Mouse (Mus musculus): ENCODE results near the gene Fbxl2. TPM values are rescaled to one million over a fixed set of nuclear protein-coding genes. Genes with fewer than 3 reads are reported as not detected.

Gene Fbxl2
- polyA plus RNA-seq (2012; rRNA removed; ENCODE audit: low replicate concordance), result 0.44 and 2.0 TPM in 2 replicates

DNA sequence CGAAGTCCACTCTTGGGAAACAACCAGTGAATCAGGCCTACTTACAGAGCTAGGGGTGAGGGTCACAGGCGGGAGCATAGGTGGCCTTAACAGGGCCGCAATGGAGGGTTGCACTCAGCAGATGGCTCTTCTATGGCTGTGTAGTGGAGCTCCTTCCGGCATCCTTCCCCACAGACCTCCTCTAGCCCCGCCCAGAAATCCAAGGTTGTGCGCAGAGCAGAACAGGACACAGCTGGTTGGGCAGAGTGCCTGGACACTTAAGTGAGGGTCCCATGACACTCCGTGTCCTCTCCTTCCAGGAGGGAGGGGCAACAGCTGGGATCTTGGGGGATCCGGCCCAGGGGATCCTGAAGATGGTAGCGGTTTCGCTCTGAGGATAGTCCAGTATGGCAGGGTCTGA is at the start of gene Fbxl2:
TSS of gene Fbxl2 (minus strand) at position 164 of the 400 bp plus-strand sequence.

DNA sequence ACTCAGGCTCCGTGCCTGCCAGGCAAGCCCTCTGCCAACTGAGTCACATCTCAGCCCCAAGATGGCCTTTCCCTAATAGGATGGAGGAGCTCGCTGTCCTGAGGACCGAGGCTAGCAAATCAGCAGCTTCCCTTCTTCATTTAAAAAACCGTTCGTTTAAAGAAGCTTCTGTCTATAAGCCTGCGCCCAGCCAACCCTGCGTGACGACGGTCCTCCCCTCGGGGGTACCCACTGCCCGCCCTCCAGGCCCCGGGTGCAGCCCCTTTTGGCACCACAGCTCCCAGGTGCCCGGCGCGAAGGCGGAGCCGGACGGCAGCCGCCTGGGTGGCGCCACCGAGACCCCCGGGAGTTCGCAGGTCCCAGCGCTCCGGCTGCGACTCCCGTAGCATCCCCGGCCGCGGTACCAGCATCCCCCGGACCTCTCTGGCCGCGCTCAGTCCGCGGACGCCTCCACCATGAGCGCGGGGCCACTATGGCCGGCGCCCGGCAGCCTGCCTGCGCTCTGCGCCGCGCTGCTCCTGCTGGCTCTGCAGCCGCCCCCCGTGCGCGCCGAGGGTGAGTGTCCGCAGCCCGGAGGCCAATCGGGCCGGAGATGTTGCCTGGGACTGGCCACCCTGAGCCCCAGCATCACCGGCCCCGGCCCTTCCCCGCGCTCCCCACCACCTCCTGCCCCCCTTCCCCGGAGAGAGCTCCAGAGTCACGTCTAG is 11.3 kb upstream of the Fbxl2 start, which contains the start of gene Susd5:
TSS of gene Susd5 (plus strand) at position 51 of the 707 bp plus-strand sequence.

DNA sequence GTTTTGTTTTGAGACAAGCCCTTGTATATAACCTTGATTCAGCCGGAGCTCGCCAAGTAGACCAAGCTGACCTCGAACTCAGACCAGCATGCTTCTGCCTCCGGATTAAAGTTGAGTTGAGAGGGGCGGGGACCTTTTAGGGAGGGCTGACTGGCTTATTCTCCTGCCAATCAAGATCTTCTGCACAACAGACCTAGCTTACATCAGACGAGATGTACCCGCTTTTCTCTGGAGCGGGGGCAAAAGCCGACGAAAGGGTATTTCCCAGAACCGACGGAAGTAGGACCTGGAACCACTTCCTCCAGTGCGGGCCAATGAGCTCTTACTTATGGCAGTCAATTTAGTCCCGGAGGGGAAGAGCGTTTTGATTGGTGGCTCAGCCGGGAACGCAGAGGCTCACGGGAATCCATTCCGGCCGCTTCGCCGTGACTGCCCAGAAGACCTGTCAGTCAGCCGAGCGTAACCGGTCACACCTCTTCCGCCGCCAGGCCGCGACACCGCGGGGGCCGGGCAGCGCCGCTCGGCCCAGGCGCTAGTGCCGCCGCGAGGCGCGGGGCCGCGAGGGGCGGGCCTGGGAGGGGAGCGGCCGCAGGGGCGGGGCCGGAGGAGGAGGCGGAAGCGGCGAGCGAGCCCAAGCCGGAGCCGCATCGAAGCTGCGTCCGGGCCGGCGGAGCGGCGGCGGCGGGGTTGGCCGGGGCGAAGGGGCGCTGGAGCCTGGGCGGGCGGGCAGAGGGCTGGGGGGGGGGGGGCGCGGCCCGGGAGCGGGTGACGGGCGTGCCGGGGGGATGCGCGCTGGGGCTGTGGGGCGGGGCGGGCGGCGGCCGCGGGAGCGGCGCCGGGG is 115.2 kb downstream of the Fbxl2 start, which contains the start of gene Ubp1:
TSS of gene Ubp1 (plus strand) at position 401 of the 841 bp plus-strand sequence.

Other genes with a start within 250 kb of the Fbxl2 start
- gene Ubp1, start 115.3 kb downstream of the Fbxl2 start, polyA plus RNA-seq (2012; rRNA removed; ENCODE audit: low replicate concordance), result 23.5 and 36.3 TPM in 2 replicates
- gene Susd5, start 10.9 kb upstream of the Fbxl2 start, polyA plus RNA-seq (2012; rRNA removed; ENCODE audit: low replicate concordance), result 0.04 and 0.21 TPM in 2 replicates

All from duodenum, adult 2 months (tissue).